Mouse (Mus musculus): ENCODE results near the gene Tbc1d24.

Tbc1d24 gene

GRCm38 (mm10) chr17:24209043-24209915 is 3.9 kb upstream of the Tbc1d24 start, which contains the start of gene Ntn3:
Ntn3 (minus strand) TSS chr17:24209531.
- DNase-seq = peak; percentile 60

- DNase-seq = no peak
Observed at GRCm38 (mm10) chr17:24208641-24209042, 3.3 kb upstream of the Tbc1d24 start.

- DNase-seq = no peak
Observed at GRCm38 (mm10) chr17:24207768-24208640, 2.6 kb upstream of the Tbc1d24 start.

GRCm38 (mm10) chr17:24206451-24207351 is 1.3 kb upstream of the Tbc1d24 start:
- DNase-seq = peak; percentile 81

- DNase-seq = peak; percentile 45
Observed at GRCm38 (mm10) chr17:24205908-24206361, 573 bp upstream of the Tbc1d24 start.

GRCm38 (mm10) chr17:24204846-24205245 is 516 bp downstream of the Tbc1d24 start:
- no peak for DNase-seq

- no peak for DNase-seq
Observed at GRCm38 (mm10) chr17:24203611-24204534, 1.5 kb downstream of the Tbc1d24 start.

- DNase-seq = no peak
Observed at GRCm38 (mm10) chr17:24203068-24203467, 2.3 kb downstream of the Tbc1d24 start.

GRCm38 (mm10) chr17:24201092-24201491 is 4.3 kb downstream of the Tbc1d24 start:
- DNase-seq = no peak

- DNase-seq = no peak
Observed at GRCm38 (mm10) chr17:24199741-24200140, 5.6 kb downstream of the Tbc1d24 start.

GRCm38 (mm10) chr17:24199252-24199651 is 6.1 kb downstream of the Tbc1d24 start:
- peak; percentile 48 for DNase-seq

GRCm38 (mm10) chr17:24197032-24197824 is 8.1 kb downstream of the Tbc1d24 start:
- DNase-seq = no peak

- DNase-seq = no peak
Observed at GRCm38 (mm10) chr17:24195349-24195748, 10.0 kb downstream of the Tbc1d24 start.

GRCm38 (mm10) chr17:24193769-24194168 is 11.6 kb downstream of the Tbc1d24 start:
- DNase-seq = no peak

- DNase-seq = no peak
Observed at GRCm38 (mm10) chr17:24193268-24193667, 12.1 kb downstream of the Tbc1d24 start.

GRCm38 (mm10) chr17:24192848-24193247 is 12.5 kb downstream of the Tbc1d24 start:
- DNase-seq = no peak

- no peak for DNase-seq
Observed at GRCm38 (mm10) chr17:24191481-24191880, 13.9 kb downstream of the Tbc1d24 start.

- no peak for DNase-seq
Observed at GRCm38 (mm10) chr17:24190934-24191333, 14.4 kb downstream of the Tbc1d24 start.

- DNase-seq = no peak
Observed at GRCm38 (mm10) chr17:24174259-24174658, 31.1 kb downstream of the Tbc1d24 start.

GRCm38 (mm10) chr17:24173423-24173822 is 31.9 kb downstream of the Tbc1d24 start:
- DNase-seq = peak; percentile 67
